Mouse (Mus musculus): ENCODE data around the gene CN725425.

CN725425 gene

GRCm38 (mm10) chr15:91237294-91237693, 38.0 kb downstream of the CN725425 start:
- no peak for DNase-seq

- no peak for DNase-seq
These were observed 41.5 kb downstream of the CN725425 start for GRCm38 (mm10) chr15:91240683-91241335.

GRCm38 (mm10) chr15:91250815-91251214, 51.5 kb downstream of the CN725425 start:
- peak; percentile 12 for DNase-seq

- no peak for DNase-seq
These were observed 52.5 kb downstream of the CN725425 start for GRCm38 (mm10) chr15:91251544-91252408.

GRCm38 (mm10) chr15:91252956-91253355, 53.7 kb downstream of the CN725425 start:
- DNase-seq = no peak

GRCm38 (mm10) chr15:91255308-91255707, 56.0 kb downstream of the CN725425 start:
- DNase-seq = no peak

GRCm38 (mm10) chr15:91257140-91257539, 57.8 kb downstream of the CN725425 start:
- no peak for DNase-seq

GRCm38 (mm10) chr15:91260578-91260977, 61.3 kb downstream of the CN725425 start:
- DNase-seq = no peak

- no peak for DNase-seq
These were observed 64.6 kb downstream of the CN725425 start for GRCm38 (mm10) chr15:91263926-91264325.

GRCm38 (mm10) chr15:91268532-91268931, 69.2 kb downstream of the CN725425 start:
- no peak for DNase-seq

- no peak for DNase-seq
These were observed 76.7 kb downstream of the CN725425 start for GRCm38 (mm10) chr15:91275961-91276360.

GRCm38 (mm10) chr15:91279571-91279970, 80.3 kb downstream of the CN725425 start:
- DNase-seq = no peak

GRCm38 (mm10) chr15:91281521-91281920, 82.2 kb downstream of the CN725425 start:
- no peak for DNase-seq

- no peak for DNase-seq
These were observed 83.5 kb downstream of the CN725425 start for GRCm38 (mm10) chr15:91282822-91283221.

GRCm38 (mm10) chr15:91283418-91283817, 84.1 kb downstream of the CN725425 start:
- DNase-seq = no peak

GRCm38 (mm10) chr15:91299319-91299835, 100.1 kb downstream of the CN725425 start:
- DNase-seq = no peak

GRCm38 (mm10) chr15:91301366-91301765, 102.1 kb downstream of the CN725425 start:
- DNase-seq = peak; percentile 87

- DNase-seq = no peak
These were observed 105.1 kb downstream of the CN725425 start for GRCm38 (mm10) chr15:91304296-91304852.

Measured in cerebellum, adult 8-10 months (tissue).